Mouse (Mus musculus): ENCODE measurements around the gene Pfkm.

GRCm38 (mm10) chr15:98116287-98116686 is 23.9 kb downstream of the Pfkm start:
- no peak for TF ChIP-seq E2F4 (IDR thresholded peaks at IDR 0.05; ENCODE audit: insufficient read depth)
- TF ChIP-seq SRF (IDR thresholded peaks at IDR 0.05; ENCODE audit: control insufficient read depth, insufficient read length, low read depth): no peak
- TF ChIP-seq POLR2A (IDR thresholded peaks at IDR 0.05; ENCODE audit: insufficient read length, low read depth): no peak
- no peak for TF ChIP-seq TCF12 (IDR thresholded peaks at IDR 0.05; ENCODE audit: insufficient read depth, poor library complexity, severe bottlenecking)
- TF ChIP-seq USF1 (IDR thresholded peaks at IDR 0.05; ENCODE audit: low read depth): no peak
- no peak for TF ChIP-seq POLR2AphosphoS2 (IDR thresholded peaks at IDR 0.05; ENCODE audit: insufficient read length, low read depth)

All from myocyte (in vitro differentiated cells).